ENCODE assay signal across 29 mouse cellular contexts in genomic region chr5:125377214-125377613, GRCm38 (mm10). TPM values are rescaled to one million over a fixed set of nuclear protein-coding genes. Genes with fewer than 3 reads are reported as not detected.
DNase-seq lines count a peak whose midpoint lies in the region; ATAC-seq lines count a peak whose summit lies in the region.
"Had no signal": no experiment of that assay in that cellular context is flagged by ENCODE, and none has a peak within 500 bp of the region (broad histone marks: within the 10 kb centered on the region; RNA-seq: fewer than 3 reads in every experiment).

No protein-coding gene starts in this region.

- H3K9me3 ChIP-seq in forebrain, embryonic 14.5 days (replicated peaks; ENCODE audit: control insufficient read depth, low read length), result no peaks in the 10 kb centered on the region
- H3K9me3 ChIP-seq: embryonic facial prominence, embryonic 13.5 days; forebrain, embryonic 10.5 days; liver, embryonic 15.5 days; lung, embryonic 15.5 days; midbrain, embryonic 10.5 days had no signal

- H3K9ac ChIP-seq in forebrain, embryonic 14.5 days (ENCODE audit: low read length), result no peak overlapping the region
- H3K9ac ChIP-seq: embryonic facial prominence, embryonic 13.5 days; forebrain, postnatal 0 days; liver, embryonic 15.5 days; lung, embryonic 15.5 days had no signal

- no peak overlapping the region for H3K4me2 ChIP-seq in forebrain, embryonic 14.5 days (ENCODE audit: low read length)
- H3K4me2 ChIP-seq: embryonic facial prominence, embryonic 13.5 days; liver, embryonic 15.5 days; lung, embryonic 15.5 days had no signal

- H3K4me1 ChIP-seq in forebrain, embryonic 14.5 days (ENCODE audit: control insufficient read depth, insufficient read depth, low read length), result no peaks in the 10 kb centered on the region
- H3K4me1 ChIP-seq: embryonic facial prominence, embryonic 13.5 days; liver, embryonic 15.5 days had no signal

- no peaks in the 10 kb centered on the region for H3K36me3 ChIP-seq in forebrain, embryonic 14.5 days (ENCODE audit: control insufficient read depth, insufficient read depth, low read length)
- H3K36me3 ChIP-seq: embryonic facial prominence, embryonic 13.5 days; forebrain, embryonic 10.5 days; liver, embryonic 15.5 days; lung, embryonic 15.5 days; midbrain, embryonic 10.5 days had no signal

- ATAC-seq in neutrophil, adult 5-6 weeks (ENCODE audit: extremely low read depth, insufficient number of reproducible peaks, low FRiP score, poor library complexity, severe bottlenecking), result peak; percentile 50; the same call in 1 of the 2 replicates
- no peak for ATAC-seq in forebrain, embryonic 14.5 days
- ATAC-seq: forebrain, postnatal 0 days; hindbrain, postnatal 0 days; intestine, postnatal 0 days; midbrain, embryonic 16.5 days had no signal

- peak; percentile 68 for DNase-seq in spleen, postnatal 36 days (ENCODE audit: low spot score in 2 of 2)
- DNase-seq in spleen, adult 12 weeks (ENCODE audit: low spot score), result no peak
- DNase-seq in thymus, postnatal 10 days (ENCODE audit: low spot score in 2 of 2), result peak; percentile 63 to 69
- DNase-seq in frontal cortex, adult 2 months (ENCODE audit: extremely low spot score in 1 of 2, low spot score in 1 of 2), result no peak
- DNase-seq in left cerebral cortex, postnatal 25 days (ENCODE audit: low spot score in 2 of 2), result no peak
- no peak for DNase-seq in forebrain, embryonic 14.5 days (ENCODE audit: low spot score)
- no peak for DNase-seq in cerebellum, postnatal 4 days (ENCODE audit: low spot score in 2 of 2)
- DNase-seq: adrenal gland, adult 8-10 months; cerebellum, adult 11 months; cerebellum, adult 9-10 months; forebrain, postnatal 0 days; gastrocnemius, postnatal 10 days; kidney, adult 9 months; kidney, postnatal 10 days; layer of hippocampus, postnatal 36 days; liver had no signal

- WGBS in forebrain, embryonic 14.5 days, result 75% methylated on average over 7 of the region's 7 CpGs

- intact Hi-C loops in left cerebral cortex, postnatal 25 days (cut with DNase I), result no loop called here

- H3K27ac ChIP-seq in forebrain, embryonic 14.5 days (ENCODE audit: low read depth, low read length), result no peak overlapping the region
- H3K27ac ChIP-seq: embryonic facial prominence, embryonic 13.5 days; forebrain, embryonic 10.5 days; hindbrain, postnatal 0 days; liver, embryonic 15.5 days; lung, embryonic 15.5 days; midbrain, embryonic 10.5 days had no signal

- no peak overlapping the region for H3K4me3 ChIP-seq in forebrain, embryonic 14.5 days (ENCODE audit: low read depth, low read length)
- H3K4me3 ChIP-seq: embryonic facial prominence, embryonic 13.5 days; forebrain, embryonic 10.5 days; liver, embryonic 15.5 days; lung, embryonic 15.5 days; midbrain, embryonic 10.5 days had no signal

- no peaks in the 10 kb centered on the region for H3K27me3 ChIP-seq in forebrain, embryonic 14.5 days (replicated peaks; ENCODE audit: control insufficient read depth, insufficient read depth, low read length)
- H3K27me3 ChIP-seq: embryonic facial prominence, embryonic 13.5 days; liver, embryonic 15.5 days; lung, embryonic 15.5 days had no signal

RNA-seq across cellular contexts. Expression of gene Gm10382, which starts 11.9 kb away (rescaled TPM):
- total RNA-seq in neutrophil, adult 5-6 weeks (2017), result 1.2 and 1.4 TPM in 2 replicates
- 0.22 and 0.40 TPM in 2 replicates for polyA plus RNA-seq in frontal cortex, adult 2 months (2012; rRNA removed)
- under 1 TPM in 1 of 2 experiments, not detected in 1; 0.46 TPM for total RNA-seq in left cerebral cortex, postnatal 25 days (2021)
- 0.33 TPM in 1 of 2 replicates, not detected in the other for polyA plus RNA-seq in forebrain, embryonic 14.5 days (2014; fragmentation: Nextera tagmentation; extraction: Ambion mirVana)
- total RNA-seq: G1E; heart, adult 8-10 months; hindbrain, postnatal 0 days; layer of hippocampus, postnatal 36 days had no signal
- polyA plus RNA-seq: large intestine, adult 2 months; neural tube, embryonic 11.5 days had no signal

RNA-seq across cellular contexts. Expression of gene Ubc, which starts 12.8 kb away (rescaled TPM):
- total RNA-seq in neutrophil, adult 5-6 weeks (2017), result 672 and 724 TPM in 2 replicates
- 699 and 744 TPM in 2 replicates for polyA plus RNA-seq in frontal cortex, adult 2 months (2012; rRNA removed)
- total RNA-seq in left cerebral cortex, postnatal 25 days (2021), result 100 to 1,000 TPM; 810 to 811 TPM
- polyA plus RNA-seq in forebrain, embryonic 14.5 days (2014; fragmentation: Nextera tagmentation; extraction: Ambion mirVana), result 981 and 1,199 TPM in 2 replicates

RNA-seq across cellular contexts. Expression of gene Scarb1, which starts 36.3 kb away (rescaled TPM):
- total RNA-seq in neutrophil, adult 5-6 weeks (2017), result 9.9 and 11.4 TPM in 2 replicates
- 34.1 and 37.7 TPM in 2 replicates for polyA plus RNA-seq in frontal cortex, adult 2 months (2012; rRNA removed)
- 10 to 100 TPM; 24.6 to 28.9 TPM for total RNA-seq in left cerebral cortex, postnatal 25 days (2021)
- polyA plus RNA-seq in forebrain, embryonic 14.5 days (2014; fragmentation: Nextera tagmentation; extraction: Ambion mirVana), result 17.6 and 21.7 TPM in 2 replicates

RNA-seq across cellular contexts. Expression of gene Dhx37, which starts 56.7 kb away (rescaled TPM):
- total RNA-seq in neutrophil, adult 5-6 weeks (2017), result 36.2 and 47.8 TPM in 2 replicates
- polyA plus RNA-seq in frontal cortex, adult 2 months (2012; rRNA removed), result 12.4 and 17.2 TPM in 2 replicates
- 10 to 100 TPM; 11.4 to 15.2 TPM for total RNA-seq in left cerebral cortex, postnatal 25 days (2021)
- 4.7 and 7.0 TPM in 2 replicates for polyA plus RNA-seq in forebrain, embryonic 14.5 days (2014; fragmentation: Nextera tagmentation; extraction: Ambion mirVana)

Comparison
In these comparisons a context has a peak if more than half of its experiments do, and no peak if none do; other contexts are left out.
1. DNase-seq: peak in spleen, postnatal 36 days (2 of 2) and thymus, postnatal 10 days (2 of 2); none in spleen, adult 12 weeks (single experiment), frontal cortex, adult 2 months (0 of 2), left cerebral cortex, postnatal 25 days (0 of 2), forebrain, embryonic 14.5 days (single experiment) and cerebellum, postnatal 4 days (0 of 2).